In the genomic region with DNA sequence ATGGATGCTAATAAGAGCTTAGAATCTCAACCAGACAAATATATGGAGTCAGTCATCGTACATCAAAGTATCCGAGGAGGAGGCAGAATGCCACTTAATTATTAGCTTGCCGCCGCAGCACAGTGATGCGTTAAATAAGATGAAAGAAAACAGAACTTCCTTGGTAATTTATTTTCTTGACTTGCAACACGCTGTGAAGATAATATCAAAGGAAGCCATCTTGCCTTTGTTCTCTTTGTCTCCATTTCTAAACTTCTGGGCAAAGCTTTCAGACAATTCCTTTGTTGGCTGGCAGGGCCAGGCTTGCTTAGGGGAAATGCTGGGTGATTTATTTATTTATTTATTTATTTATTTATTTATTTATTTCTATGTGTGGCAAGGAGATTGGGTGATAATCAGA, we compare ENCODE assay signal across 24 mouse cellular contexts. TPM values are rescaled to one million over a fixed set of nuclear protein-coding genes. Genes with fewer than 3 reads are reported as not detected.
DNase-seq lines count a peak whose midpoint lies in the region; ATAC-seq and TF ChIP-seq lines count a peak whose summit lies in the region.
"Had no signal": no experiment of that assay in that cellular context is flagged by ENCODE, and none has a peak within 500 bp of the region (broad histone marks: within the 10 kb centered on the region; RNA-seq: fewer than 3 reads in every experiment).

No protein-coding gene starts in this region.

- no peaks in the 10 kb centered on the region for H3K4me1 ChIP-seq in hindbrain, embryonic 15.5 days (replicated peaks)
- H3K4me1 ChIP-seq in hindbrain, embryonic 16.5 days (ENCODE audit: control insufficient read depth, insufficient read depth, low read depth, low read length): peaks cover 2% of the 10 kb centered on the region; the same call in 1 of the 2 replicates
- H3K4me1 ChIP-seq in neural tube, embryonic 11.5 days (ENCODE audit: control insufficient read depth, insufficient read depth, low read length): no peaks in the 10 kb centered on the region
- no peaks in the 10 kb centered on the region for H3K4me1 ChIP-seq in stomach, postnatal 0 days (replicated peaks; ENCODE audit: control insufficient read depth, insufficient read depth)
- H3K4me1 ChIP-seq: intestine, embryonic 15.5 days had no signal

- no peak overlapping the region for H3K4me3 ChIP-seq in hindbrain, embryonic 15.5 days
- no peak overlapping the region for H3K4me3 ChIP-seq in hindbrain, embryonic 16.5 days (ENCODE audit: low read length)
- H3K4me3 ChIP-seq in neural tube, embryonic 11.5 days (ENCODE audit: low read depth, low read length): no peak overlapping the region
- H3K4me3 ChIP-seq in stomach, postnatal 0 days (ENCODE audit: low read depth, low read length): no peak overlapping the region
- H3K4me3 ChIP-seq: embryonic facial prominence, embryonic 13.5 days; erythroblast, embryonic 14.5 days; gastrocnemius, adult 2 months; intestine, embryonic 15.5 days had no signal

- no peaks in the 10 kb centered on the region for H3K36me3 ChIP-seq in hindbrain, embryonic 15.5 days
- H3K36me3 ChIP-seq in hindbrain, embryonic 16.5 days (ENCODE audit: control insufficient read depth, insufficient read depth, low read length): no peaks in the 10 kb centered on the region
- no peaks in the 10 kb centered on the region for H3K36me3 ChIP-seq in neural tube, embryonic 11.5 days (ENCODE audit: control insufficient read depth, insufficient read depth, low read length)
- no peaks in the 10 kb centered on the region for H3K36me3 ChIP-seq in stomach, postnatal 0 days (ENCODE audit: control insufficient read depth, insufficient read depth, low read length)
- H3K36me3 ChIP-seq: embryonic facial prominence, embryonic 13.5 days; intestine, embryonic 15.5 days had no signal

- no peaks in the 10 kb centered on the region for H3K27me3 ChIP-seq in hindbrain, embryonic 15.5 days
- H3K27me3 ChIP-seq in hindbrain, embryonic 16.5 days (replicated peaks; ENCODE audit: control insufficient read depth, insufficient read depth, low read length): no peaks in the 10 kb centered on the region
- H3K27me3 ChIP-seq in neural tube, embryonic 11.5 days (ENCODE audit: control insufficient read depth, insufficient read depth, low read length): no peaks in the 10 kb centered on the region
- H3K27me3 ChIP-seq in stomach, postnatal 0 days (ENCODE audit: control insufficient read depth, insufficient read depth, low read length): no peaks in the 10 kb centered on the region
- H3K27me3 ChIP-seq: embryonic facial prominence, embryonic 13.5 days; intestine, embryonic 15.5 days had no signal

- H3K9me3 ChIP-seq in hindbrain, embryonic 15.5 days: no peaks in the 10 kb centered on the region
- H3K9me3 ChIP-seq in hindbrain, embryonic 16.5 days (ENCODE audit: control insufficient read depth, low read length): no peaks in the 10 kb centered on the region
- H3K9me3 ChIP-seq in neural tube, embryonic 11.5 days (ENCODE audit: control insufficient read depth, low read length): no peaks in the 10 kb centered on the region
- no peaks in the 10 kb centered on the region for H3K9me3 ChIP-seq in stomach, postnatal 0 days (ENCODE audit: control insufficient read depth, low read length)
- H3K9me3 ChIP-seq: embryonic facial prominence, embryonic 13.5 days; intestine, embryonic 15.5 days had no signal

- TF ChIP-seq CTCF in stomach, postnatal 0 days (IDR thresholded peaks at IDR 0.05; ENCODE audit: low read depth): no peak

- no peak overlapping the region for H3K9ac ChIP-seq in hindbrain, embryonic 15.5 days
- H3K9ac ChIP-seq in hindbrain, embryonic 16.5 days (ENCODE audit: low read depth, low read length): no peak overlapping the region
- no peak overlapping the region for H3K9ac ChIP-seq in neural tube, embryonic 11.5 days (ENCODE audit: low read length)
- no peak overlapping the region for H3K9ac ChIP-seq in stomach, postnatal 0 days (ENCODE audit: low read length)
- H3K9ac ChIP-seq: embryonic facial prominence, embryonic 13.5 days; intestine, embryonic 15.5 days; liver, postnatal 0 days had no signal

- WGBS in hindbrain, embryonic 15.5 days: 19% methylated on average over 6 of the region's 6 CpGs
- 16% methylated on average over 6 of the region's 6 CpGs for WGBS in hindbrain, embryonic 16.5 days
- WGBS in neural tube, embryonic 11.5 days: 32% methylated on average over 6 of the region's 6 CpGs
- 57% methylated on average over 6 of the region's 6 CpGs for WGBS in stomach, postnatal 0 days

- H3K27ac ChIP-seq in hindbrain, embryonic 15.5 days (replicated peaks): peak overlapping the region; percentile 57
- H3K27ac ChIP-seq in hindbrain, embryonic 16.5 days (ENCODE audit: low read depth, low read length): no peak overlapping the region
- H3K27ac ChIP-seq in neural tube, embryonic 11.5 days (ENCODE audit: low read depth, low read length): no peak overlapping the region
- H3K27ac ChIP-seq in stomach, postnatal 0 days (replicated peaks): no peak overlapping the region
- H3K27ac ChIP-seq: embryonic facial prominence, embryonic 13.5 days; gastrocnemius, adult 2 months; intestine, embryonic 15.5 days had no signal

- DNase-seq in neural tube, embryonic 11.5 days (ENCODE audit: low spot score): no peak
- no peak for DNase-seq in neural tube, embryonic 10.5 days (ENCODE audit: extremely low spot score, low spot score)
- DNase-seq in mesoderm, embryonic 11.5 days (ENCODE audit: low read depth, low spot score): peak; percentile 28
- DNase-seq in stomach, postnatal 0 days (ENCODE audit: low spot score): no peak
- no peak for DNase-seq in urinary bladder, adult 18-20 months (ENCODE audit: low spot score in 2 of 2)
- DNase-seq: adrenal gland, postnatal 10 days; B cell, adult 2 months; cerebellum, adult 8-10 months; cerebellum, postnatal 36 days; embryo, embryonic 11 days; gastrocnemius, adult 2 months; heart, postnatal 4 days; kidney, adult 8-10 months; kidney, postnatal 10 days; liver, postnatal 0 days; thymus, postnatal 14 days had no signal

- H3K4me2 ChIP-seq in hindbrain, embryonic 15.5 days: no peak overlapping the region
- no peak overlapping the region for H3K4me2 ChIP-seq in hindbrain, embryonic 16.5 days (ENCODE audit: low read length)
- no peak overlapping the region for H3K4me2 ChIP-seq in neural tube, embryonic 11.5 days (ENCODE audit: low read depth)
- no peak overlapping the region for H3K4me2 ChIP-seq in stomach, postnatal 0 days (replicated peaks; ENCODE audit: low read depth)
- H3K4me2 ChIP-seq: embryonic facial prominence, embryonic 13.5 days; intestine, embryonic 15.5 days; liver, embryonic 11.5 days had no signal

- ATAC-seq in hindbrain, embryonic 15.5 days (ENCODE audit: low FRiP score, low read depth): no peak
- ATAC-seq in hindbrain, embryonic 16.5 days: no peak; the same call in 1 of the 2 replicates
- 0 out of 2 replicates have a peak, but pooled peaks have one; percentile 2 for ATAC-seq in neural tube, embryonic 11.5 days (ENCODE audit: insufficient read depth, low FRiP score, low TSS enrichment)
- no peak for ATAC-seq in stomach, postnatal 0 days (ENCODE audit: low FRiP score, low TSS enrichment)
- ATAC-seq: activated CD4-positive, CD25-positive, alpha-beta regulatory T cell, adult 4 months; intestine, embryonic 15.5 days; liver, postnatal 0 days; lung, postnatal 0 days had no signal

- no peak for TF ChIP-seq EP300 in stomach, postnatal 0 days (optimal IDR thresholded peaks at IDR 0.05)

RNA-seq across cellular contexts. Expression of a gene that starts 24.2 kb away (rescaled TPM):
- polyA plus RNA-seq in hindbrain, embryonic 15.5 days (2015; fragmentation: Nextera tagmentation; extraction: Ambion mirVana): 5.4 and 5.5 TPM in 2 replicates
- polyA plus RNA-seq in hindbrain, embryonic 16.5 days (2015; fragmentation: Nextera tagmentation; extraction: Ambion mirVana): 6.7 and 7.5 TPM in 2 replicates
- polyA plus RNA-seq in neural tube, embryonic 11.5 days (2014; fragmentation: Nextera tagmentation; extraction: Ambion mirVana): 1.3 and 1.7 TPM in 2 replicates
- polyA plus RNA-seq in stomach, postnatal 0 days (2015; fragmentation: Nextera tagmentation; extraction: Ambion mirVana): 0.53 TPM in 2 replicates
- polyA plus RNA-seq: erythroblast, embryonic 14.5 days had no signal

RNA-seq across cellular contexts. Expression of a gene that starts 41.3 kb away (rescaled TPM):
- 514 and 529 TPM in 2 replicates for polyA plus RNA-seq in hindbrain, embryonic 15.5 days (2015; fragmentation: Nextera tagmentation; extraction: Ambion mirVana)
- polyA plus RNA-seq in hindbrain, embryonic 16.5 days (2015; fragmentation: Nextera tagmentation; extraction: Ambion mirVana): 567 and 577 TPM in 2 replicates
- polyA plus RNA-seq in neural tube, embryonic 11.5 days (2014; fragmentation: Nextera tagmentation; extraction: Ambion mirVana): 430 and 450 TPM in 2 replicates
- 131 and 140 TPM in 2 replicates for polyA plus RNA-seq in stomach, postnatal 0 days (2015; fragmentation: Nextera tagmentation; extraction: Ambion mirVana)

RNA-seq across cellular contexts. Expression of a gene that starts 59.2 kb away (rescaled TPM):
- polyA plus RNA-seq in hindbrain, embryonic 15.5 days (2015; fragmentation: Nextera tagmentation; extraction: Ambion mirVana): 32.2 and 33.0 TPM in 2 replicates
- polyA plus RNA-seq in hindbrain, embryonic 16.5 days (2015; fragmentation: Nextera tagmentation; extraction: Ambion mirVana): 26.9 and 27.1 TPM in 2 replicates
- 40.6 and 42.4 TPM in 2 replicates for polyA plus RNA-seq in neural tube, embryonic 11.5 days (2014; fragmentation: Nextera tagmentation; extraction: Ambion mirVana)
- polyA plus RNA-seq in stomach, postnatal 0 days (2015; fragmentation: Nextera tagmentation; extraction: Ambion mirVana): 18.2 and 18.3 TPM in 2 replicates
